Mouse (Mus musculus): Measurements from ENCODE around the gene Spint5.

GRCm38 (mm10) chr2:164676103-164676502, 39.0 kb upstream of the Spint5 start:
- peak; percentile 55 to 63 (median 62) for TF ChIP-seq CTCF (IDR thresholded peaks at IDR 0.05 in 2 of 3, conservative IDR thresholded peaks at IDR 0.05 in 1 of 3; ENCODE audit: control insufficient read depth in 1 of 3, insufficient read depth in 1 of 3, low read depth in 2 of 3, low read length in 3 of 3, poor library complexity in 1 of 3, severe bottlenecking in 1 of 3)
- no peak for TF ChIP-seq NELFE (IDR thresholded peaks at IDR 0.05; ENCODE audit: low read depth, low read length)
- TF ChIP-seq ZMIZ1 (IDR thresholded peaks at IDR 0.05; ENCODE audit: low read depth, low read length): no peak
- TF ChIP-seq MAZ (IDR thresholded peaks at IDR 0.05; ENCODE audit: low read depth, low read length): no peak
- TF ChIP-seq POLR2A (IDR thresholded peaks at IDR 0.05; ENCODE audit: control insufficient read depth in 1 of 2, insufficient read depth in 1 of 2, low read depth in 1 of 2, low read length in 2 of 2, poor library complexity in 1 of 2): no peak
- TF ChIP-seq E2F4 (IDR thresholded peaks at IDR 0.05; ENCODE audit: borderline replicate concordance, low read depth, low read length): no peak
- TF ChIP-seq ZKSCAN1 (IDR thresholded peaks at IDR 0.05; ENCODE audit: low read depth, low read length): no peak
- TF ChIP-seq BHLHE40 (IDR thresholded peaks at IDR 0.05; ENCODE audit: borderline replicate concordance, low read depth, low read length): no peak
- no peak for TF ChIP-seq KAT2A (conservative IDR thresholded peaks at IDR 0.05; ENCODE audit: low read depth, low read length)
- TF ChIP-seq MAFK (IDR thresholded peaks at IDR 0.05; ENCODE audit: borderline replicate concordance, low read depth, low read length): no peak
- TF ChIP-seq ZC3H11A (IDR thresholded peaks at IDR 0.05; ENCODE audit: low read depth, low read length): no peak
- TF ChIP-seq GABPA (IDR thresholded peaks at IDR 0.05; ENCODE audit: low read depth, low read length): no peak
- TF ChIP-seq EP300 (IDR thresholded peaks at IDR 0.05; ENCODE audit: low read depth in 1 of 2, low read length in 2 of 2): peak in 1 of 2 experiments; percentile 21; a peak in 1 of 4 replicates

Measured in MEL (cell line).